Mouse (Mus musculus) layer of hippocampus, adult 18-20 months (tissue): ENCODE data around the gene Zdhhc7. TPM values are rescaled to one million over a fixed set of nuclear protein-coding genes. Genes with fewer than 3 reads are reported as not detected.
A peak's percentile ranks its signal among the peaks of the same experiment; 100 is the strongest.

ENCODE experiments used
- DNase-seq, 2 experiments: peaks; one replicate each; pipeline ENCODE4 v3.0.0; 2022; ENCODE audit warnings: low spot score in 2 of 2
- total RNA-seq, 2 experiments: library from RNA; stranded (reverse); gene quantifications; 2 replicates each; pipeline ENCODE4 v1.2.3; 2021

Gene Zdhhc7
- total RNA-seq, 2 experiments from 2014 or later, result 36.6 to 37.1 TPM

DNA sequence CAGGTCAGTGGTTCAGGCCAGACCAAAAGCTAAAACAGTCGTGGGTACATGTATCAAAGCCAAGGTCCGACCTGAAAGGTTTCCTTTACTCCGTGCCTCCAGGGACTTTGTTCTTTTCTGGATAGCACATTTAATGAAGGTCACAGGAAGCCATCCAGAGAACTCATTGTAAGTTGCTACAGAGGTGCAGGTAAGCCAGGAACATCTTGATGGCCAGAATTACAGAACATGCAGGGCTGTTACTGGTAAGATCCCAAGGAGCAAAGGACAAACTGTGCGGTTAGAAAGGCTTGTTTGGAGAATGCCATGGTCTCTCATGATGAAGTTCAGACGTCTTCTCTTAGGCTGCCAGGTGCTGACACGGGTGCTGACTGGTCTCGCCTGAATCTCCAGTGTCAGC is 15.3 kb upstream of the Zdhhc7 start:
- no peak for DNase-seq

- no peak for DNase-seq
These were observed 13.1 kb upstream of the Zdhhc7 start for GRCm38 (mm10) chr8:120114315-120114841.

GRCm38 (mm10) chr8:120113758-120114255 is 12.5 kb upstream of the Zdhhc7 start, which contains the start of gene 6430548M08Rik:
Gene 6430548M08Rik, plus strand, starts transcription at chr8:120114152.
- peak; percentile 100 for DNase-seq

DNA sequence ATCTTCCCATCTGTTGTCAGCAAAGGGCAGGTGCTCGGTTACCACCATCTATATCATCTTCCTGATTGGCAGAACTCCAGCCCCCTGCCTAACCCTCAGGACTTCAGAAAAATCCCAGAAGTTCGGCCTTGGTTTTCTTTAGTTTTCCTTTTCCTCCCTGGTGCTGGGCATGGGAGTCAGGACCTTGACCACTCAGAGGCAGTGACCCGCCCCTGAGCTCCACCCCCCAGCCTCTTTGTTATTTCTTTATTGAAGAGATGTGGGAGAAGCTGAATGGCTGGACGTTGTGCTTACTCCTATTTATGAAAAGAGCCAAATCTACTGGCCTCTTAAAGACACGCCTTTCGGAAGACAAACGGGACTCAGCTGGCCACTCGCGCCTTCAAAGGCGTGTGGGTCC is 12.0 kb upstream of the Zdhhc7 start:
- no peak for DNase-seq

DNA sequence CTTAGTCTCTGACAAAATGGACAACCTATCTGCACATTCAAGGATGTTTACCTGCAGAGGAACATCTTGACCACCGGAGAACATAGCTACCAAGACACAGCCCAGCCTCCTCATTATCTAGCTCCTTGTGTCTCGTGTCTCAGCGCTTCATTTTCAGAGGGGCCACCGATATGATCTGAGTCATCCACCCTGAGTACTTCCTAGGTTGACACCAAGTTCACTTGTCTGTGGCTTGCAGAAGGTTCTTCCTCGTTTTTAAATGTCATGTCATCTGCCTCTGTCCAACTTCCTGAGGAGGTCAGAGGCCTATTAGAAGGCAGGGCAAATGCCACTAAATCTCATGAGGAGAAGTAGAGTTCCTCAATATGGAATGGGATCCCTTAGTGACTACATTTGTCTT is 11.3 kb upstream of the Zdhhc7 start:
- DNase-seq, result no peak

GRCm38 (mm10) chr8:120111382-120111781 is 10.1 kb upstream of the Zdhhc7 start:
- DNase-seq, result no peak

DNA sequence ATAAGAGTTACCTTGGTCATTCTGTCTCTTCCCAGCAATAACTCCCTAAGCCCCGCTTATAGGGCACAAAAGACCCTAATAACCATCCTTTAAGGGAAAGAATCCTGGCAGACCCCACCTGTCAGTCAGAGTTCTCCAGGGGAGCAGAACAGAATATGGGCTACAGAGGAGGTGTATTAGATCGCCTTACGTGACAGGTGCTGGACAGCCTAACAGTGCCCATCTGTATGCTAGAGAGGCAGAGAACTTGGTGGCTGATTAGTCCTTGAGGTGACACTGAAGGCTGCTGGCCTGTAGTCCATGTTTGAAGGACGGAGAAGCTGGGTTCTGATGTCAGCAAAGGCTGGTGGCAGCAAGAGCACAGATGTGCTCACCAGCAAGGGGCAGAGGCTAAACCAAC is 9.7 kb upstream of the Zdhhc7 start:
- no peak for DNase-seq

GRCm38 (mm10) chr8:120109149-120109548 is 7.9 kb upstream of the Zdhhc7 start:
- no peak for DNase-seq

- DNase-seq, result no peak
These were observed 3.5 kb upstream of the Zdhhc7 start for GRCm38 (mm10) chr8:120104721-120105272.

GRCm38 (mm10) chr8:120103916-120104315 is 2.6 kb upstream of the Zdhhc7 start:
- DNase-seq, result no peak

DNA sequence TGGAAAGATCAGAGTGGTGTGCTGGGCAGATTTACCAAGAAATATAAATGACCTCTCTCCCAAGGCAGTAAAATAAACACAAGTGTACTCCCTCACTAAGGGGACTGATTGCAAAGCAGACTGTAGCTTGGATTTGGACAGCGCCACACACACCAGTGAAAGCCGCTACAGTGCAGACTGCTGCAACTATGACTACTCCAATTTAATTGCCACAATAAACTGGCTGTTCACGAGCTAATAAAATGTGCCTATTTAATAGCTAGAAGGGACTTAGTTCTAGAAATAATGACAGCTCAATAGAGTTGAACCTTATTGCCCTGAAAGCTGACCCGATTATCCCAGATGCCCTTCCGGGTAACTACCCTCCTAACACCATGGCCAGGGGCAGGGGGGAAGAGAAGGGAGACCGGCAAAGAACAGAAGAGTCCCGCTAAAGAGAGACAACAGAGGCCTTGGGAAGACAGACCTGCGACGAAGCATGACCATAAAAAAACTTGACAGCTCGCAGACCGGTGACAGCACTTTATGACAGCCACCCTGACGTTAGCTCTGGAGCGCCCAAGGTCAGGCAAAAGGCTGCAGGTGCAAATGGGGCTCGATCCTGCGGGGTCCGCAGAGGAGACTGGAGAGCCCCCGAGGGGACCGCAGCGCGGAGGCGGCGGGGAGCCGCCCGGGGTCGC is 754 bp downstream of the Zdhhc7 start:
- no peak for DNase-seq

DNA sequence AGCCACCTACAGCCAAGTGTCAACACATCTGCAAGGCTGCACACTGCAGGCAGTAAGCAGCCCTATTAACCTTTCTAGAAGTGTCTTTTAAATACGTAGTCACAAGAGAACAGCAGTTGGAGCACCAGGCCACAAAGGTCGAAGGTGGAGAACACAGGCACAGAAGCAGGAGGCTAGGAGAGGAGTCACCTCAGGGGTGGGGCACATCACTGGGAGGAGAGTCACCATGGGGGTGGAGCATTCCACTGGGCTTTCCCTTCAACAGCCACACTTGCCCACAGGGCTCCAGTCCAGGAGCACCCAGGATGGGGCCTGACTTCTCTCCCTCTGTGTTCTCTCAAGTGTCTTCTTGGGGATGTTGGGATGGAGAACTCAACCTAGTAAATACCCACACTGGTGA is 4.8 kb downstream of the Zdhhc7 start:
- no peak for DNase-seq

DNA sequence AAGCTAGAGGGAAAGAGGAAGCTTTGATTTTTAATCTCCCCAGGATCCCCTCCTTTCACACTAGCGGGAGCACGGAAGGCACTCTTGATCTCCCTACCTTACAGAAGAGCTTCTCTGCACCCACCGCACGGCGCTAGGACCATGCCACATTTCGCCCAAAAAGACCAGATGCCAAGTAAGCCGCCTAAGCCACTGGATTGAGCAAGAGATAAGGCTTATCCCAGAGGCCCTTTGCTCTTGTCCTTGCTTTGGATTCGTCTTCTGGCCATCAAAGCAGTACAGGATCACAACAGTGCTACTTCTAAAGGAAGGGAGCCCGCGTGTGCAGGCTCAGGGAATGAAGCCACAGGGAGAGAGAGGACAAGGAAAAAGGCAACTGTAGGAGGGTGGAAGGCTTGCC is 6.5 kb downstream of the Zdhhc7 start:
- DNase-seq, result no peak

DNA sequence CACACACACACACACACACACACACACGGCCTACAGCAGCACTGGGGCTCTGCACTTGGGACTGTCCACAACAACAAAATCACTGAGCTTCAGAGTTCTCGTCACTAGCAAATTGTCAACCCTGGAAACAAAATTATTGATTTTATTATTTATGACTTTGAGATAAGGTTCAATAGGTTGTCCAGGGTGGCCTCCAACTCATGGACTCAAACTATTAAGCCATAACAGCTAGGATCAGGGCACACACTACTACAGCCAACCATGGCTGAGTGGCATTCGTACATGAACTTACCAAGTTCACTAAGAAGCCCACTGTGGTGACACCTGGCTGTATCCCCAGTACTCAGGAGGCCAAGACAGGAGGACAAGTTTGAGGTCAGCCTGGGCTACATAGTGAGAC is 8.2 kb downstream of the Zdhhc7 start:
- no peak for DNase-seq

GRCm38 (mm10) chr8:120091032-120091431 is 10.2 kb downstream of the Zdhhc7 start:
- DNase-seq, result no peak

DNA sequence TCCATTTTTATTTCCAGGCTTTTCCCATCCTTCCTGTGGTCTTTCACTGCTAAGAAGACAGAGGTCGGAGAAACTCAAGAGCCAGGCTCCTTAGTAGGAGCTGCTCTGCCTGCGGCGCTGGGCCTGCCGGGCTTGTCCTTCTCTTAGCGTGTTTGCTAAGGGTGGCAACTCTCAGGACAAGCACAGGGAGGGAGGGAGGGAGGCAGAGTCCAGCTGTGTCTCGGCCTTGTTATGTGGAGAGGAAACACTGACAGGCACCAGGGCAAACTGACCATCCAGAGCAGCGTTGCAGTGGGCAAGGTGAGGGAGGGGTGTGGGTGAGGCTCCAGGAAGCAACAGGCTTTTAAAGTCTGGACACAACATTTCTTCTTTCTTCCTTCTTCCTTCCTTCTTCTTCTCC is 11.8 kb downstream of the Zdhhc7 start:
- no peak for DNase-seq

GRCm38 (mm10) chr8:120084783-120085182 is 16.5 kb downstream of the Zdhhc7 start:
- DNase-seq, result no peak

DNA sequence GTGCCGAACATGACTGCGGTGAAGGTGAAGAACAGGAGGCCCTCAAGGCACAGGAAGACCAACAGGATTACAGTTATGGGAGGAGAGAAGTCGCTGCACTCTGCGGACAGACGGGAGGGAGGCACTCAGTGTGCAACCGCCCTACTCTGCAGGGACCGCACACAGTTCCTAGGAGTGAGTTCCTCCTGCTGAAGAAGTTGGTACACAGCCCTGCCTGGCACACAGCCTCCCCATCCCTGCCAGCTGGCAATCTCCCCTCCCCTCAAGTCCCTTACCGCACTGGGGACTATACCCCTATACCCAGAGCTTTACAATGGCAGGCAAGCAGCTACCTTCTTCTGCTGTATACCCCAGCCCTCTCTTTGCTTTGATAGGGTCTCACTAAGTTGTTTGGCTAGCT is 18.0 kb downstream of the Zdhhc7 start:
- DNase-seq, result peak in 1 of 2 experiments; percentile 35

GRCm38 (mm10) chr8:120079361-120079760 is 21.9 kb downstream of the Zdhhc7 start:
- no peak for DNase-seq

GRCm38 (mm10) chr8:120078080-120078479 is 23.2 kb downstream of the Zdhhc7 start:
- DNase-seq, result peak; percentile 39 to 74

DNA sequence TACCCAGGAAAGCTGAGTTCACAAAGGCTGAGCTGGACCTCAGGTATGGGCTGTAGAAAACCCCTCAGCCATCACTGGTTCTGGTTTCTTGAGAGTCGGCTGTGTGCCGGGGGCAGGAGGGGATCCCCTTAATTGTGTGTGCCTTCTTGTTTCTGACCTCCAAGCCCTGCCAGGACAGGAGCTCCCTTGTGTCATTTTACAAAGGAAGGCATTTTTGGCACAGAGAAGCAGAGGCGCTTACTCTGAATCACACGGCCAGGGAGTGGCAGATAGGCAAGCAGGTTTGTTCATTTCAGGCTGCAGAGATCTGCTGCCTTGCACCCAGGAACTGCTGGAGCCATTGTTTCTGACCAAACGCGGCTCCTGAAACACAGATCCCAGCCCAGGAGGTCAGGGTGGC is 25.9 kb downstream of the Zdhhc7 start:
- DNase-seq, result no peak

DNA sequence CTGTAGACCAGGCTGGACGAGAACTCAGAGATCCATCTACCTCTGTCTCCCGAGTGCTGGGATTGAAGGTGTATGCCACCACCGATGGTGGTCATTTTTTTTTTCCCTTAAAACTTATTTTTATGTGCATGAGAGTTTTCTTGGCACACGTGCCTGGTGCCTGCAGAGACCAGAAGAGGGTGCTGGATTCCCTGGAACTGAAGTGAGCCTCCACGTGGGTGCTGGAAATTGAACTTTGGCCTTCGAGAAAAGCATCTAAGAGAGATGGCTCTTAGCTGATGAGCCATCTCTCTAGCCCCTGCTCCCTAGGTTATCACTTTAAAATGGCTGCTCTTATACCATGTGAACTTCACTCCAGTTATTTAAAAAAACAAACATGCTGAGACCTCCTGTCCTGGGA is 26.8 kb downstream of the Zdhhc7 start:
- no peak for DNase-seq

- no peak for DNase-seq
These were observed 28.5 kb downstream of the Zdhhc7 start for GRCm38 (mm10) chr8:120072827-120073226.
